Mouse (Mus musculus): ENCODE measurements around the gene Card10.
A peak's percentile ranks its signal among the peaks of the same experiment; 100 is the strongest.

DNA sequence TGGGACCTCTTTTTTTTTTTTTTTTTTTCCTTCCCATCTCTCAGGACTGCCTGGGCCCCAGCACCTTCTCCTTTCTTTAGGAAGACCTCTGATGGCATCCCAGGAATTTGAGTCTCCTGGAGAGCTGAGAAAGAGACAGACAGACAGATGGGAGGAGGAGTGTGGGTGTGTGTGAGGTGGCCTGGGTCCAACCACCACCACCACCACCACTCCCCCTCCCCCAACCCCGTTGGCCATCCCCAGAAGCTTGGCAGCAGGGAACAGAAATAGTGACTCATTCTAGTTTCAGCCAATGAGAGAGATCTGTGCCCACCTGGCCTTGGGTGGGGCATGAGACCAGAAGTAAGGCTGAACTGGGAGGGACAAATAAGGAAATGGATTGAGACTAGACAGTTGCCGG, 3.8 kb upstream of the Card10 start:
- TF ChIP-seq HCFC1 (IDR thresholded peaks at IDR 0.05; ENCODE audit: borderline replicate concordance, insufficient read depth, low read length) (no peak), CHD2 (IDR thresholded peaks at IDR 0.05; ENCODE audit: low read depth, low read length) (no peak), ZC3H11A (IDR thresholded peaks at IDR 0.05; ENCODE audit: borderline replicate concordance, low read depth, low read length) (no peak), MAFK (IDR thresholded peaks at IDR 0.05; ENCODE audit: insufficient read depth, low read depth, low read length) (no peak), ZNF384 (IDR thresholded peaks at IDR 0.05; ENCODE audit: low read depth, low read length) (peak; percentile 85)
